Mouse (Mus musculus): Measurements from ENCODE around the gene G0s2.

GRCm38 (mm10) chr1:193274407-193275071, 1.5 kb upstream of the G0s2 start:
- TF ChIP-seq CTCF (IDR thresholded peaks at IDR 0.05) (peak; percentile 19; the same call in 1 of the 2 replicates), EP300 (IDR thresholded peaks at IDR 0.05; ENCODE audit: insufficient read depth, low read depth, low read length) (no peak)
